Mouse (Mus musculus) bone marrow, adult 2 months (tissue): ENCODE data around the gene Gm5108.

ENCODE experiments used
- CTCF ChIP-seq: fragments of 200-500 bp; IDR thresholded peaks from 2 replicates; pipeline ENCODE4 v1.5.1; 2011; ENCODE audit warnings: low read length, control low read depth; ENCODE audit not compliant: control insufficient read depth, insufficient read depth
- POLR2A ChIP-seq: fragments of 200-500 bp; IDR thresholded peaks from 2 replicates; pipeline ENCODE4 v1.6.1; 2011; ENCODE audit warnings: low read depth, mild to moderate bottlenecking, control low read depth, low read length, borderline replicate concordance; ENCODE audit not compliant: control insufficient read depth

DNA sequence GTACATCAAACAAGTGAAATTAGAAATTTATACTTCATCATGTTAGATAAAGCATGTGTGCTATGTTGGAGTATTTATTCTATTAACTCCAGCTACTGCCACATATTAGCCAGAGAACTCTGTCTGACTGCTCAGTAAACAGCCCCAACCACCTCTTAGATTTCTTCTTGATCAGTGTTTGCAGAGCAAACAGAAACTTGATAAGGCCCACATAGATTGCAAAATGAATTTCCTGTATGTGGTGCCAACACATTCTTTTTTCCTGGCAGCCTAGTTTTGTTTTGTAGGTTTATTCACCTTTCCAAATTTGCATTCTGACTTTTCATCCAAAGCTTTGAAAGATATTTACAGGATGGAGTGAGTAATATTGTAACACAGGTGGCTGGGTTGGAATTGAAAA lies 49.0 kb downstream of the Gm5108 start:
- no peak for TF ChIP-seq POLR2A
- TF ChIP-seq CTCF = no peak
